Mouse (Mus musculus) naive thymus-derived CD4-positive, alpha-beta T cell, adult 2 months (primary cell): Measurements from ENCODE around the gene Rab1b.

ENCODE experiments used
- DNase-seq: peaks from one replicate; pipeline ENCODE4 v3.0.0-alpha.2; 2011; ENCODE audit warnings: low read depth

Gene Rab1b

DNA sequence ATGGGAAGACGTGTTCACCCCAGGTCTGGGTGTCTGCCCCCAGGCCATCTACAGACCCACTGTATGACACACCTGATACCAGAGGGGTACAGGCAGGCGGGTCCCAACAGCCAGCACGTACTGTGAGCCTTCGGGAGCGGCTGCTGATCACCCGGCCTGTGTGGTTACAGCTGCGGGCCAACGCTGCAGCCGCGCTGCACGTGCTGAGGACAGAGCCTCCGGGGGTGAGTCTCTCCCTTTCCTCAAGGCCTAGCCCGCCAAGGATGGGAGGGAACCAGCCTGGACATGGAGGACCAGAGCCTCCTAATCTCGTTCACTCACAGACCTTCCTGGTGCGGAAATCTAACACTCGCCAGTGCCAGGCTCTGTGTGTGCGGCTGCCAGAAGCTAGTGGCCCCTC lies 55.8 kb downstream of the Rab1b start:
- DNase-seq: no peak

DNA sequence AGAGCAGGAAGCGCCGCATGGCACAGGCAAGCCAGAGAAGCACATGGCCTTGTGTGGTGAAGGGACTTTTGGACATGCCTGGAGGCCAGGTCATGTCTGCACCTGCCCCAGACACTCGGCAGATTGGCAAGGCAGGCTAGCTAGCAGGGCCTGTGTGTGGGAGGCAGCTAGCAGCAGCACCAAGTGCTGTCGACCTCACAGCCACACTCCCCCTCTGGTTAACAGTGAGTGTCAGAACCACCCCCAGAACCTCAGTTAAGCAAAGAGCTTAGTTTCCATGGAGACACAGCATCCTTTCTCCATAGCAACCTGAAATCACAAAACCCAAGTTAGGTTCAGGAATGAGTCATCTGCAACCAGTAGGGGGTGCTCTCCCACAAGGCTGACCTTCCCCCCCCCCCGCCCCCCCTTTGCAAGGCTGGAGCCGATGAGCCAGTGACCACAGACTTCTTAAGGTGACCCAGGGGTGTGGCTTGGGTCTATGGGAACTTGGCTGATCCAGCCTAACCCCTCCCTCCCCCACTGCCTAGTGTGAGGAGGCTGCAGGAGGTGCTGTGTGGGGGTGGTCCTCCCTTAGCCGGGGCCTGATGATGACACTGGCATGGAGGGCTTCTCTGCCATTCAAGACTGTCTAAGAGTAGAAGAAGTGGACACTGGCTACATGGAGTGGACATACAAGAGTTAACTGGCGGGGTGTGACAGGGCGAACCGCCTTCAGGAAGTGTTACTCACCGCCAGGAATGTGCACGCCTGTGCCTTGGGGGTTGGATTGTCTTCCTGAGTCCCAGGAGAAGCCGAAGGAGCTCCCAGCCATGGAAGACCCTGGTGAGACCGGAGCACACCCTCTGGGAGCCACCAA lies 56.6 kb downstream of the Rab1b start, which contains the start of gene Rin1:
Gene Rin1, plus strand, starts transcription at position 435 of the 859 bp plus-strand sequence.
- peak; percentile 60 for DNase-seq

DNA sequence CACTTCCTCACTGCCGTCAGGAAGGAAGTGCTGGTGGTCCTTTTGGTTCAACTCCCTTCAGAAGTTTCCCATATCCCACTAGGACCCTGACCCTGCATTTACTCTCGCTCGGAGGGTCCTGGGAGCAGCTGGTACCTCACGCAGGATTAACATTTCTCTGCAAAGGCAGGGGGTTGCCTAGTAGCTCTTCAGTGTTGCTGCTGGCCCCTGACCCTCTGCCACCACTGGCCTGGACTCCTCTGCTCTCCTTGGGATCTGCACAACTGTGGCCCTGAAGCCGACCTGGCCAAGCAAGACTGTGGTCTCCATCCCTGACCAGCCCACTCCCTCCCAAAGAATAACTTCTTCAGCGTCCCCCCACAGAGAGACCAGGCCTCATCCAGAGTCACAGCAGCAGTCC lies 57.5 kb downstream of the Rab1b start:
- no peak for DNase-seq
